Mouse (Mus musculus) lung, postnatal 36 days (tissue): ENCODE data around the gene F11.

Source experiments
- DNase-seq: peaks from one replicate; pipeline ENCODE4 v3.0.0; 2022; ENCODE audit warnings: mixed read lengths

The F11 gene

DNA sequence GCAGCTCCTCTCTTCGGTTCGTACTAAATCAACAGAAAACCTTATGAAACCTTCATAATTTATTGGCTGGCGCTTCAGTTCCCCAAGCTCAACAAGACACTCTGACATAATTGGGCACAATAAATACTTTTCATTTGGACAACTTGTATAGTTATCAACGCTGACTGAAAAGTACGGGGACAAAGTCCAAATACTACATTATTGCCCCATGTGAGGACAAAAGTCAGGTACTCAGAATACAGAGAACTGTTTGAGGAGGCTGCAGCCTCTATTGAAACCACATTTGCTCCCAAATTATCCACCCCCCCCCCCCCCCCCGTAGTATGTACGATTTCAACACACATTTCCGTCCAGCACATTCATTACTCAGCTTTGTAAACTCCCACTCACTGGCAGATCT is 22.5 kb downstream of the F11 start:
- DNase-seq: no peak

DNA sequence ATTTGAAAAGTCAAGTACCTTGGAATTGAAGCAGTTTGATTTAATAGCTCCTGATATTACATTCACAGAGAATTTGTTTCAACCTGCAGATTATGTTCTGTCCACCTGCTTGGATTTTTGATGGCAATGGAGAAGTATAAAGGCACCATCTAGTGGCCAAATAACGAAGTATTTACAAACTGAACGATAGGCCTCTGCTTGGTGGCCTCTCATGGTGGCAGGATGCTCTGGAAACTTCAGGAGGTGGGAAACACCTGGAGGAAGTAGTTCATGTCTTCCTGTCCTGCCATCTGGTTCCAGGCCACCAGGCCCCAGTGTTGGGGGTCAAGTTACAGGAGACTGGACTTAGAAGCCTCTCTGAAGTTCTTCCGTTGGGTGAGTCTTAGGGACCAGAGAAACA is 23.5 kb downstream of the F11 start:
- peak; percentile 64 for DNase-seq

DNA sequence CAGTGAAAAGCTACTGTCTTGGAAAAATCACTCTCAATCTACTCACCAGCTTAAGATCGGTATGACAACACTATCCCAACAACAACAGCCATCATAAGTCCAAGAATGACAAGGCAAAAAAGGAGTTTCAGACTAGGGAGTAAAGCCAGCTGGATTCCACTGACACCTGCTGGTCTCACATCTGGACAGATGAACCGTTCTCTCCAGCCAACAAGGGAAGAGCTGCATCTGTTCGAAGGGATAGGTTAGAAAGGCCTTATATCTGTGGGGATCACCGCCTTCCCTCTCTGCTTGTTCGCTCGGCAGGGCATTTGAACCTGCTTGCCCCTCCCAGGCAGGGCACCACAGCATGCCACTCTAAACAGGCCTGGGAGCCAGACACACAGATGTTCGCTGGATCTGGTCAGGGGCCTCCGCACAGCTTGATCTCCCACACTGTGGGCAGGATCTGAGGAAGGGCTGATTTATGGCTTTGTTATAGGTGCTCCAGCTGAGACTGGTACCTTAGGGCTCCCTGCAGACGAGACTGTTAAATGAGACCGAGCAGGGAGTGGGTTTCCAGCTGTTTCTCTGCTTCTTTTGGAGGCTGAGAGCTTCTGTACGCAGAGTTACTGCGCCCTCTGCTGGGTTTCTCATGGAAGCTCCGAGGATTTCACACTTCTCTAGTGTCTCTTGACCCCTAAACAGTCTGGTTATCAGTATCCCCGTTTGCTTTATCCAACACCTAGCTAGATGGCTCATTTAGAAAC is 25.5 kb downstream of the F11 start:
- peak; percentile 46 for DNase-seq

DNA sequence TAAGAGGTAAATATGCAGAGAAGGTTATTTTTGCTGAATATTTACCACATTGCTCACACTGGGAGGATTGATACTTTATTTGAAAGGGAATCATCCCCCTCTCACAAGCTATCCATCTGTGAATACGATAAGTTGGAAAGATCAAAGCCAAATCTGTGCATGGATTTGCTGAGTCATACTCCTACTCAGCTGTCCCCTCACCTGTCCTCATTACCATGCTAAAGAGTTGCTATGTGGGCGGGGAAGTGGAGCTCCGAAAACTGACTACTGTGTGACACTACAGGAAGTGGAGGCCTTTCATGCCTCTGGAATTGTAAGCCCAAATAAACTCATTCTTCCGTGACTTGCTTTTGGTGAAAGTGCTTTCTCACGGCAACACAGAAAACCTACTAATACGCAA is 26.6 kb downstream of the F11 start:
- no peak for DNase-seq

DNA sequence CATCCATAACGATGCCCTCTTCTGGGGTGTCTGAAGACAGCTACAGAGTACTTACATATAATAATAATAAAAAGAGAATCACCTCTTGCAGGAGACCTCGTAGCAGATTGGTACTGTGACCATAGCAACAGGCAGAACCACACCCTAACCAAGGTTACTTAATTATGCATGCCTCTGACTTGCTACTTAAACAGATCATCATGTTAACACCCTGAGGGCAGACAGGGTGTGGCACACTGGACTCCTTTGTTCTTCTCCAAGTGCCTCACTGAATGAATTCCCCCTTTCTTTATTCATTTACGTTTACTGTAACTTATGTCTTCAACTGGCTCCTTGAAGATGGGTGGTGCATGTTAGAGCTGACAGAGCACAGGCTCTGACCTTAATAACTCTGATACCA is 28.6 kb downstream of the F11 start:
- no peak for DNase-seq

DNA sequence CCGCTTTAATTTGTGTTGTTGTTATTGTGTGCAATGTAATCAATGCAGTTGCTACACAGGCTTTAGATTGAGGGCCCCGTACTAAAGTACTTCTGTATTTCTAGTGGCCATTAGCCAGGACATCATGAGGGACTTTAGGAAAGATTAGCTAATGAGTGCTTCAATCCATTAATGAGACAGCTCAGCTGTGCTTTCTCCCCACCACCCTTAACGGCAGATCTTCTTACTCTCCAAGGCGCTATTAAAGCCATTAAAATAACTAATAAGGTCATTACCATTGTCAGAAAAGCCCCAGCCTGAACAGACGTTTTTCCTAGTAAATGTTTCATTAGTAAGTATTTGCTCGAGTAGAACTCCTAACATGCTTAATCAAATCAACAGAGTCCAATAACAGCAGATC is 59.4 kb downstream of the F11 start:
- no peak for DNase-seq

DNA sequence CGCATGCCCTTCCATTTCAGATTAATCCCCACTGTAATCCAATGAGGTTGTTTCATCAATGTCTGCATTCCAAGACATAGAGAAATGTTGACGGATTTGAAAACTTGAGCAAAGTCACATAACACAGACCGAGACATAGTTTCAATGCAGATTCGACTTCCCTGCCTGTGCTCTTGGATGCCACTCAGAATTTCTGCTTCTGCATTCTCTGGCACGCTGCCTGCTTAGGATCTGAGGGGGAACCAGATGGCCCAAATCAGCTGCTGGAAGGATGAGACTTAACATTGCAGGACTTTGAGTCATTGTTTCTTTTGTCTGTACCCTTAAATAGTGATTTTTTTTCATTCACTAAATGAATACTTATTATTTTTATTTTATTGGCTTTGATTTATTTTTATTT is 60.2 kb downstream of the F11 start:
- DNase-seq: peak; percentile 17

DNA sequence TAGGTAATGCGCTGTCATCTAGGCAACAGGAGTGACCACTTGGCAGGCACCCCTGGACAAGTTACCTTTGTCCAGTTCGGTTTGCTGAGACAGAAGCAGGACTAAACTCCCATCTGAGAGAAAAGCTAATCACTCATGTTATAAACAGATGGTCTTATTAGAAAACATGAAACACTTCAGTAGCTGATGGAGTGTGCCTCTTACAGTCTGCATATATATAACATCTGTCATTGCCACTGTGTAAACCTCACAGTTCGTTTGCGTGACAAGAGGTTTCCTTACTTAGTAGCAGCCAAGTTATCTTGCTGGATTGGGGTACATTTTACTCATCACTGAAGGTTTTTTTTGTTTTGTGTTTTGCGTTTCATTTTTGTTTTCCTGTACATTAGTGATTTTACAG is 64.5 kb downstream of the F11 start:
- no peak for DNase-seq

DNA sequence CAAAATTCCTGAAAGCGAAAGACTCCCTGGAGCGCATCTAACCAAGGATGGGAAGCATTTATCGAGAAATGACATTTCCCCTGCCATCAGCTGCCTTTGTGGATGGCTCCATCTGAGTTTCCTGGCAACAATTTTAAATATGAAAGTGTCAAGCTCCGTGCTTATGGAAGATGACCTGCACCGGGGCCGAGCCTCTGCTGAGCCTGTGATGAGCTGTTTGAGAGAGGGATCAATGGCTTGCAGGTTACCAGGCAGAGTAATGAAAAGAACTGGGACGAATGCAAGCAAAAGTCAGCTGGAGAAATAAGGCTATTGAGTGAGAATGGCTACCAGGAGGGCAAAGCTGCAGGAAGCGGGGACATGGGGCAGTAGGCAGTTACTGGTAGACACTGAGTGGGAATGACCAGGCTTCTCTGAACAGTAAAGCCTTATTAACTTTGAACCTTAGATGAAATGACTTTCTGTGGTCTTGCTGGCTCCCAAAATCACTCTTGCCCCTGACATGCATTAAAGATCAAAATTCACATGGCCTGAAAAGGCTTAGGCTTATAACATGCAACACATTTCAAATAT is 65.8 kb downstream of the F11 start:
- DNase-seq: no peak
